Mouse (Mus musculus) fat pad, adult 2 months (tissue): Measurements from ENCODE around the gene Myo1d.

Source experiments
- DNase-seq: peaks from one replicate; pipeline ENCODE4 v3.0.0-alpha.2; 2011; ENCODE audit warnings: low read depth, low spot score; ENCODE audit errors: extremely low read depth

The Myo1d gene

GRCm38 (mm10) chr11:80779527-80780344, at the start of gene Myo1d:
Gene Myo1d, minus strand, starts transcription at chr11:80780025.
- no peak for DNase-seq

DNA sequence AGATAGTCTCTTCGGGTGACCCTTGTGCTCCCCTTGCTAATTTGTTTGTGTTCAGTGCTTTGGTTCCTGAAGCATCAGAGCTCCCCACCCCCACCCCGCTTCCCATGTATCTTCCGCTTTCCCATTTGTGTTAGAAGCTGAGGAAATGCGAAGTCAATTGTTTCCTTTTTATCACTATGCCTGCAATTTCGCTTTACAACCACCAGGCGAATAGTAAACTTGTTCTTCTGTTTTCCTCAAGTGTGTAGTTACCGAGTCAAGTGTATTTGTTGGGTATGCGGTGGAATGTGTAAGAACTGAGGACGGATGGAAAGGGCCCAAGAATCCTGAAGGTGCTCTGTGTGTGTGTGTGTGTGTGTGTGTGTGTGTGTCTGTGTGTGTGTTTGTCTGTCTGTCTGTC, 42.0 kb upstream of the Myo1d start:
- no peak for DNase-seq

GRCm38 (mm10) chr11:80821296-80821695, 41.5 kb upstream of the Myo1d start:
- DNase-seq = no peak

DNA sequence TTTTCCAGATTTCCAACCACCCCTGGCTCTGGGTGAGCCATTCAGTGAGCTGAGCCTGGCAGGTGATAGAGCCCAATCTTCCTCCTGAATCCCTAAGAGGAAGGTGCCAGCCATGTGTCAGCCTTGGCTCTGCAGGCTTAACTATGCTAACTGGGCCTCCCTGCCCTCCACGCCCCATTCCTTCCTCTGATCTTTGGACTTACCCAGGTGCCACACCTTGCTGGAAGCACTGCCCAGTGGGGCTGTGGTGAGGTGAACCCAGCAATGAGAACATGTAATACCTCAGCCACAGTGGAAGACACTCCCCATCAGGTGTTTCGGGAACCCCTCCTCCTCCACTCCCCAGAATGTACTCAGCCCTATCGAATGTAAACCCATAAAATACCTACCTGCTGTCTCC, 40.3 kb upstream of the Myo1d start:
- DNase-seq = no peak

DNA sequence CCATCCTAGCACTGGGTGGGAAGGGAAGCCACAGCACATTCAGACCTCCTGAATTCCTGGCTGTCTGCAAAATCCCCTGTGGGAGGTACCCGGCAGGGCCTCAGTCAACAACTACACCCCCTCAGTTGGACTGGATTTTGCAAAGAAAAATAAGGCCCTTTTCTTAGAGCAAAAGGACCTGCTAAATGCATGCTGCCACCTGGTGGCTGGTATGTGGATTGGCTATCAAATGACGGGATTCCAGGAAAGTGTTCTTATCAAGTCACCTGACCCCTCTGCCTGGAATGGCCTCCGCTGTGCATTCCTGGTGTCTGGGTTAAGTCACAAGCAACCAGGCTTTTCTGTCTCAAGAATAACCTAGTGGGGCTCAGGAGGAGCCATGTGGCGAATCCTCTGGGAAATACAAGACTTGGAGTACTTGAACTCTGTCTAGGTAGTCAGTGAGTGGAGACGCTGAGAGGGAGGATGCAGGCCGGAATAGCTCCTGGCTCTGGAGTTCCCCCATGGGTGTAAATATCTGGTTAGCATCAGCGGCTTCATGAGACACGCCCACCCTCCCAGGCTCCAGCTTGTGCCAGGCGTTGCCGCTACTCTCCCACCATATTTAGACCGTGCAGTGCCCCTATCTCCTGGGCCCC, 38.4 kb upstream of the Myo1d start:
- DNase-seq = no peak

DNA sequence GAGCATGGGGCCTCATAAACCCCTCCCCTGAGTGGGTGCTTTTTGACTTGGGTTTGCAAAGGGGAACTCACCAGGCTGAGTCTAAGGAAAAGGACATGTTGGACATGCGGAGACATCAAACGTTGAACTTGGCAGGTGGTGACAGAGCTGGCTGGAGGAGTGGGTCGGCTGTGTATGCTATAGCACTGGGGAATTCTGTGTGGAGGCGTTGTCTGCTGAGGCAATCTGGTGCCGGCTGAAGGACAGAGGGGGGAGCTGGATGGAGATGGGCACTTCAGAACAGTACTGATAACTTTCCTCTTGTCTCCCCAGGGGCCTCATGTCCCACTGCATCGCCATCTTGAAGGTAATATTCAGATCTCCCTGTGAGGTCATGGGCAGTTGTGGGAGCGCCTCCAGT, 35.5 kb upstream of the Myo1d start:
- DNase-seq = no peak

DNA sequence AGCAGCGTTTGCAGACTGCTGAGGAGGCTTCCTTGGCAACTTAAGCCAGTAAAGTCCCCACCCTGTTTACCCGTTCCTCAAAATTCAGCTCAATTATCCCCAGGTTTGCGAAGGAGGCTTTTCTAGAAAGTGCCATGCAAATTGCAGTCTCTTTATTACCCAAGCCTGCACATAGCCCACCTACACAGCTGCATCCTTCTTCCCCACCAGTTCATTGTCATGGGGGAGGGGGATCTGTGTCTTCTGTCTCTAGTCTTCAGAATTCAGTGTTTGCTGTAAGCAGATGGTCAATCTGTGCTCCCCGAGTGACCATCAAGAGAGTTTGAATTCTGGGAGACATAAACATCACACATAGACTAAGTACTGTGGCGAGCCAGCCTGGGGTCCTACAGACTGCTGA, 31.3 kb upstream of the Myo1d start:
- no peak for DNase-seq

GRCm38 (mm10) chr11:80809993-80810821, 30.4 kb upstream of the Myo1d start, which contains the start of gene Tmem98:
Gene Tmem98, plus strand, starts transcription at chr11:80810175.
- DNase-seq = no peak

DNA sequence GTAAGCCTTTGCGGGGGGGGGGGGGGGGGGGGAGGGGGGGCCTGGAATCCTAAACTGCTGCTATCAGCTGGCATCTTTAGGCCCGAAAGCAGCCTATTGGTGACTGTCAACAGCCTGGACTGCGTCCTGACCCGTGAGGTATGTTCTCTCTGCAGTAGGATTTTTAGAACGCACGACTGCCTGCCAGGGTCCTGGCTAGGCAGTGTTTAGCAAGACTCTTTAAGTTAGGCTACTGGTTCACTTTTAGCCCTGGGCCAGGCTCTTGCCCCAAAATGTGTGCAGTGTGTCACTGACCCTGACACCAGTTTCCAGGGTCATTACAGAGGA, 29.8 kb upstream of the Myo1d start:
- DNase-seq = no peak

DNA sequence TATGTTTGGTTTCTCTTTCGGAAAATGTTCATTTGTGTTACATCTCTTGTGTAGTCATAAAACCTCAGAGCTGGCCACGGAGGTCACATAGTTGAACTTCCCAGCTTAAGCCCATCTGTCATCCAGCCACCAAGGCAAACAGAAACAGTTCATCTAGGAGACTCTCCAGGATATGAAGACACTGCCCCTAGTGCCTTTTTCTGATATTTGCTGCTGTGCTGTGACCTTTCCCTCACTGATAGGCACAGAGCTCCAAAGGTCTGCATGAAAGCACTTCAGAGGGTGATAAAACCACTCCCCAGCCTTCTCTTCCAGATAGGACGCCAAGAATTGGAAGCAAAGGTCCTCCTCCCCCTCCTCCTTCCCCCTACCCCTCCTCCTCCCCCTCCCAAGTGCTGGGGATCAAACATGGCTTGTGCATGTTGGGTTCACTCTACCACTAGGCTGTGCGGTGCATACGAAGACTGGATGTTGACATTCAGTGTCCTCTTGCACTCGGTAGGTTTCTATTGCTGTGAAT, 28.8 kb upstream of the Myo1d start:
- DNase-seq = no peak

DNA sequence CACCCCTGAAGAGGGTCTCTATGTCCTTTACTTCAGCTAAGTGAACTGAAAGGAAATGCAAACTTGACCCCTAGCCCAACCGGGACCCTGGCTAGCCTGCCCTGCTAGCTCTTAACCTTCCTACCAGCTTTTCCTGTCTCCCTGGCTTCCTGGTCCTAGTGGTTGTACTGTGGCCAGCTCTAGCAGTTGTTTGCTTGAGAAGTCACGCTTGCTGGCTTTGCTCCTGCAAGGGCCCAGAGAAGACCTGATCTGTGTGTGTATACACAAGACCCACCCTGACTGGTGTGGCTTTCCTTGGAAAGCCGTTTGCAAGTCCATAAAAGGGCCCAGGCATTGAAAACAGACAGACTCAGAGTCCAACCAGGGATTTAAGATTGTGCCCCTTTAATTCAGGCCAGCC, 22.9 kb upstream of the Myo1d start:
- DNase-seq = no peak

- no peak for DNase-seq
These were observed 20.2 kb upstream of the Myo1d start for GRCm38 (mm10) chr11:80799979-80800378.

DNA sequence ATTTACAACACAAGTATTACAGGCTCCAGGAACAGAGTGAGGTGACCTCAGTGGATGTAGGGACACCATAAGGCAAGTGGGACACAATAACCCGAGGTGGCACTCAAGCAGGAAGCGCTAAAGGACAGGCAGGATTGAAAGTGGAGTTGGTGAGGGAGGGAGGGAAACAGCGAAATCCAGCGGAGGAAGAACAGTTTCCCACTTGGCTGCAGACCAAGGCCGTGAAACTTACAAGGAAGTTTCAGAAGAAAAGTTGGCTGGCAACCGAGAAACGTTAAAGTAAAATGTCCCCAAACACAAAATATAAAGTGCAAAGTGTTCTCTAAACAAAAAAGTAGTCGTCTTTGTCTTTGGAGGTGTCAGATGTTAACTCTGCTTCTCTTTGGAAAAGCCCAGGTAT, 15.6 kb upstream of the Myo1d start:
- no peak for DNase-seq

- DNase-seq = no peak
These were observed 14.5 kb upstream of the Myo1d start for GRCm38 (mm10) chr11:80794290-80794689.

GRCm38 (mm10) chr11:80793386-80793785, 13.6 kb upstream of the Myo1d start:
- DNase-seq = no peak

GRCm38 (mm10) chr11:80791677-80792432, 12.0 kb upstream of the Myo1d start:
- peak; percentile 64 for DNase-seq

DNA sequence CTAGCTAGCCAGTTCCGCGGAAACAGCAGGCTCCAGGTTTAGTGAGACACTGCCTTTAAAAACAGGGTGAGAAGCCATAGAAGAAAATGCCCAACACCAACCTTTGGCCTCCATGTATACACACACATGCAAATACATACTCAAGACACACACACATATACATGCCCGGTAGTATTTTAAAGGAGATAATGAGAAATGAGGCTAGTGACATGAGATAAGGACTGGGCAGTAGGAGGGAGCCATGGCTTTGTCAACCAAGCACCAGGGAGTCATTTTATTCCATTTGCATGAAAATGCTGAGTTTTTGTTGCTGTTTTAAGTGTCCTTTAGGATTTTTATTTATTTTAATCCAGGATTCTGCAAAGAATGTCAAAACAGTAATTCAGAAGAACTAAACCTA, 10.6 kb upstream of the Myo1d start:
- no peak for DNase-seq

DNA sequence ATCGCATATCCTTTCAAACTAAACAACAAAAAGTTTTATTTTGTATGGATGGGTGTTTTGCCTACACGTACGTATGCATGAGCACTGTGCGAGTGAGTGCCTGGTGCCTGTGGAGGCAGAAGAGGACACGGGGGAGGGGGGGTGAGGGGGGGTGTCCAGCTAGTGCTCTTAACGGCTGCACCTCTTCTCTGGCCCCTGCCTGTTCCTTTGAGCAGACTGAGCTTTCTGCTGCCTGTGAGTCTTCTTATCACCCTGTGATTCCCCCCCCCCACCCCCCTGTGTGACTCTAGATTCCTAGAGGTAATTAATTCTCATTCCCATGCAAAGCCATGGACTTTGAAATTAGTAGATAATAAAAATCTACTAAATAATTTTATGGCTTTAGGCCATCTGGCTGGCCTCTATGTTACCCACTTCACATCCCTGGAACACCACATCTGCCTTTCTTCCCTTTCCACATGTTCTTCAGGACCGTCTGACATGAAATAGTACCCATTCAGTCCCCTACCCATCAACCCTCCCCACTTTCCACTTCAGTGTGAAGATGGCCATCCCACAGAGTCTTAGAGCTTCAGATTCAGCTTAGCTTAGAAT, 9.9 kb upstream of the Myo1d start:
- DNase-seq = no peak

- no peak for DNase-seq
These were observed 5.8 kb upstream of the Myo1d start for GRCm38 (mm10) chr11:80785672-80786071.

DNA sequence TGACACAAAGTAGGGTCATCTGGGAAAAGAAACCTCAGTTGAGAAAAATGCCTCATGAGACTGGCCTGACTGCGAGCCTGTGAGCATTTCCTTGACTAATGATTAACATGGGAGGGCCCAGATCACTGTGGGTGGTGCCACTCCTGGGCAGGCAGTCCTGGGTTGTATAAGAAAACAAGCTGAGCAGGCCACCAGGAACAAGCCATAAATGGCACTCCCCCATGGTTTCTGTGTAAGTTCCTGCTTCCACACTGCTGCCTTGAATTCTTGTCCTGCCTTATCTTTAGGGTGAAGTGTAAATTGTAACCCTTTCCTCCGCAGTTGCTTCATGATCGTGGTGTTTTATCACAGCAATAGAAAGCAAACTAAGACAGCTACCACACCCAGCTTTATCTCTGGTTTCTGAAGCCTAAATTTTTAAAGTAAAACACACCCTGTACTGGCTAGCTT, 4.5 kb upstream of the Myo1d start:
- DNase-seq = no peak
